Mouse (Mus musculus): ENCODE data around the gene Olfr1418.

The Olfr1418 gene

DNA sequence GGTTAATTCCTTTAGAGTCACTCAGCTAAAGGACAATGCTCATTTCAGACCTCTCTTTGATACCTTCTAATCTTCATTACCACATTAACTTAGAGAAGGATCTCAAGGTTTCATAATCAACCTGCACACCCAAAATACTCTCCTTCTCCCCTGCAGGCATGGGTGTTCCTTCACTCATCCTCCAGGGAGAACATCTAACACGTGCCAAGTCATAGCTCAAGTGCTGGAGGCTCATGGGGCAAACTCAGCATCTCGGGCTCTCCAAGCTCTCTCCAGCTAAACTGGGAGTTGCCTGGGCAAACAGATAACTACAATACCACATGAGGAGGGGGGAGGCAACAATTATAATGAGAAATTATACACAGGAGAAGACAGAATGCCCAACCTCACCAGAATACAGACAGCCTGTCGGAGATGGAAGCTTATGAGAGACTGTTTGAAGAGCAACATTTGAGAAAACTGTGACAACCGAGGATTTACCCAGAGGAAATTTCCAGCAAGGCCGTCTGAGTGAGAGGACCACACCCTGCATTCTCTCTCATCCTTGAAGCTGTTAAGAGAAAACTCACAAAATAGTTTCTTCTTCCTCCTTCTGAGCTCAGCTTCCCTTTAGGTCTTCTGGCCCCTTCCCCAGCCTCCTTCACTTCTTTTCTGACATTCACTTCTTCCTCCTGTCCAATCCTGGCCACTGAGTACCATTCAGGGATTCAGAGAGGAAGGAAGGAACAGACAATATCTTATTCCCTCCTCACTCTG lies 50.7 kb downstream of the Olfr1418 start:
- no peak for DNase-seq

DNA sequence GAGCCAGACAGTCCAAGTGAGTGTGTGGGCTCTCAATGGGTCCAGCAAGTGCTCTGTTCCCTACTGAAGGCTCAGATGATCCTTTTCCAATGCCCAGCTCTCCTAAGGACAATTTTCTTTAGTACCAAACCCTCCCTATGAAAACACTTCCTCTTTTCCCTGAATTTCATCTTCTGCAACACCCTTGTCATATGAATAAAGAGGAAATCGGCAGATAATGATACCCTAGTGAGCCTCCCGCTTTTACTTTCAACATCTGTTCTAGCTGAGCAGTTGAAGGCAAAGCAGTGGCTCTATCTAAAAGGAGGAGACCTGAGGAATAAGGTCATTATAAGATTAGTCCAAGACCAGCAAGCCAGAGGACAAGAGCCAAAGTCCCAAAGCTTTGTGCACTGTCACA lies 52.4 kb downstream of the Olfr1418 start:
- no peak for DNase-seq

DNA sequence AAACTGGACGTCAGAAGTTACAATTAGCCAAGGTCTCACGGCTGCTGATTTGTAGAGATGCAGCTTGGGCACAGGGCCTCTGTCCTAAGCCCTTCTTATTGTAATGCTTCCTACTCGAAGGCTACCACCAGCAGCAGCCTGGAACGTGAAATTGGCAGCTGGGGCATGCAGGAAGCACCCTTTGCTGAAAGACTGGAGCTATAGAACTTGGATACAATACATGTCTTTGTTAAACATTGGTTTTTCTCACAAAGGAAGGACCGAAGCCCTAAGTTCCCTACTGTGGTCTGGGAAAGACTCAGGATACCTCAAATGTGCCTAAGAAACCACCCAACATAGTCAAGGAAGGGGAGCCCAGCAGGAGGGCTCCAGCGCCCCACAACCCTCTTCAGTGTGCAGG lies 53.0 kb downstream of the Olfr1418 start:
- no peak for DNase-seq

DNA sequence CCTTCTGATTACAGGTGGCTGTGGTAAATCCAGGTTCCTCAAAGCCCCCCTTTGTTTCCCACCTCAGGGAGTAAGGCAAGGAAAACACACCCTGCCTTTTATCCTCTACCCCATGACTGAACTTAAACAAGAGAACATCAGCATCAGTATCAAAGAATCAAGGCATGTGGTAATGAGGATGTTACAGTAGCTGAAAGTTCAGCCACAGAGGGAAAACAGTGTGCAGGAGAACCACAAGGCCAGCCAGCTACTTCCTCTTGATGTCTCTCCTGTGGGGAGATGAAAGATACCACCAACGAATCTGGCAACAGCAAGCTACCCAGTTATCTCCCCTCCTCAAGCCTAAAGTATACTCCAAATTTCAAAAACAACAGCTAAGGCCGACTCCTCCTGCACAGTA lies 53.6 kb downstream of the Olfr1418 start:
- peak; percentile 14 for DNase-seq

DNA sequence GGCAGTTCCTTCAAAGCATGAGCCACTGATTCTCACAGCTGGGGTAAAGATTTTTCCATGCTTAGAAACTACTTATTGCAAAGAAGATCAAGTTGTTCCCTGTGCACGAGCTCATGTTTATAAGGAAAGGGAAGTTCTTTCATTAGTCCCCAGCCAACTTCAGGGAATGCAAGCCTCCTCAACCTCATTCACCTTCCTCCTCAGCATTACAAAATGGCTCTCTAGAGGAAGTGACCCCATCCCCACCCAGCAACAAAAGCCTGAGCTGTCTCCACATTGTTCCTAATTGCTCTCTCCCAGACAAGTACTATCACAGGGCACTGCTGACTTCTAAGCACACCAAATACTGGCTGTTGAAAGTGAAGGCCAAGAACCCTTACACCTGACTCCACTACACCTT lies 56.4 kb downstream of the Olfr1418 start:
- no peak for DNase-seq

Data from thymus, postnatal 14 days (tissue).